Mouse (Mus musculus) WW6 (cell line): ENCODE measurements around the gene Utp4.
"Not testable (repeated sequence)": the region's sequence is repeated elsewhere in the genome, so short reads cannot be mapped to it uniquely, and the experiment has no call there.

Experiments used
- DNase-seq: peaks from one replicate; pipeline ENCODE4 v3.0.0-alpha.2; 2013; ENCODE audit warnings: low read depth, low spot score

The Utp4 gene

DNA sequence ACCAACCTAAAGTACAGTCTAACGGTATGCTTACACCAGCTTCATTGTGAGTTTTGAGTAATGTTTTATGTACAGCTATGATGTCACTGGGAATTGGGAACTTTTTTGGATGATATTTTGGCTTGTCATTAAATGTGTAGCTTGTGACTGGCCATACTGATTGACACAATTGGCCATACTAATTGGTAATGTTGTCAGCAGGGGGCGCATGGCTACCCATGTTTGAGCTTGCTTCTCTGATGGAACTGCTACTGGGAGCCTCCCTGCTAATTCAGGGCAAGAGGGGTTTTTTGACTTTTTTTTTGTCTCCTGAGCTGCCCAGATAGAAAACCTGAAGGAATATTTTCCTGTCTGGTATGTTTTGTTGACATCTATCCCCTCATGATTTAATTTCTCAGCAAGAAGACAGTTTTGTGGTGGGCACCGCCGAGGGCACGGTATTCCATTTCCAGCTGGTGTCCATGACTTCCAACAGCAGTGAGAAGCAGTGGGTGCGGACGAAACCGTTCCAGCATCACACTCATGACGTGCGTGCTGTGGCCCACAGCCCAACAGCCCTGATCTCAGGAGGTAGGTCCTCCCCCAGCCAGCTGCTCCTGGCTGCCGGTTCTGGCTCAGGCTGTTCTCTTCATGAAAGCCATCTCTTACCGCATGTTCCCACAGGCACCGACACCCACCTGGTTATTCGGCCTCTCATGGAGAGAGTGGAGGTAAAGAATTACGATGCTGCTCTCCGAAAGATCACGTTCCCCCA, 12.5 kb downstream of the Utp4 start:
- no peak for DNase-seq

DNA sequence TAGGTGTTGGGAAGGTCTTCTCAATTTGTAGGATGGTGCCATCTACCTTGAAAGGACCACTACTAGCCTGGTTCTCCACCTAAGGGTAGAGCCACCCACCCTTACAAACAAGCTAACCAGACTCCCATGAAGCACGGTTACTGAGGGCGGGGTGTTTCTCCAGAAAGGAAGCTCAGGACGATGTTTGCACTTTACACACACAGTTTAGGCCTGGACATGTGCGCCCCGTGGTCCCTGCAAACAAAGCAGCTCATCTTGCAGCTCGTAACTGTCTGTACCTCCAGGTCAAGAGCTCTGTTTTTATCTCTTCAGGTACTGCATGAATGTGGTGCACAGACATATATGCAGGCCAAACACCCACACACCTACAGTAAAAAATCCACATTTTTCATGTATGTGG, 13.2 kb downstream of the Utp4 start:
- DNase-seq, result no peak

DNA sequence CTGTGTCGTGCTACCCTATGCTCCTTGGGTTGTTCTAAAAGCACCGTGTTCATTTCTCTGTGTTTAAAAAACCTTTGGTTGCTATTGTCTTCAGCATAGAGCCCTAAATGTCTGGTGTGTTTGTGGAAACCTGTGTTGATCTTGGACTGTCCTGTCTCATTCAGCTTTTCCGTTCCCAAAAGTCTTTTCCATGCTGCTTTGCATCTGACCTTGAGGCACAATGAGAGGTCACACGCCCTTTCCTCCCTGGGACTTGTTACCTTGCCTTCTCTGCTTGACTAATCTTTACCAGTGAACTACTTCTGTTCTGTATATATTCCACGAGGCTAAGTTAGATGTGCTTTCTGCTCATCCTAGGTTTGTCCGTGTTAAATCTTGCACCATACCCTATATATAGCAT, 14.0 kb downstream of the Utp4 start:
- no peak for DNase-seq

DNA sequence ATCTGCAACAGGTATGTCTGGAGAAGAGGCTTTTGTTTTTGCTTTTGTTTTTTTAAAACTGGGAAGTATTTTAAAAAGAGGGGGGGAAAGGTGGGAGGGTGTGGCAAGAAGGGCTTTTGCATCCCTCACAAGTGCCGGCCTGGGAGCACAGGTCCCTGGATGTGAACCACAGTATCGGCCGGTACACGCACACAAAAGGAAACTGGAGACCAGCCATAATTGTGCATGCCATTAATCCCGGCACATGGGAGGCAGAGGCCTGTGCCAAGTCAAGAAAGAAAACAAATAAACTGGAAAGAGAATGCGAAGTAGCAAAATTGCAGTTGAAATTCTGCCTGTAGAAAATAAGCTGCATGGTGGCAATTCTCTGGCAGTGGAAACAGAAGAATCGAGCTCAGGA, 14.9 kb downstream of the Utp4 start:
- no peak for DNase-seq

DNA sequence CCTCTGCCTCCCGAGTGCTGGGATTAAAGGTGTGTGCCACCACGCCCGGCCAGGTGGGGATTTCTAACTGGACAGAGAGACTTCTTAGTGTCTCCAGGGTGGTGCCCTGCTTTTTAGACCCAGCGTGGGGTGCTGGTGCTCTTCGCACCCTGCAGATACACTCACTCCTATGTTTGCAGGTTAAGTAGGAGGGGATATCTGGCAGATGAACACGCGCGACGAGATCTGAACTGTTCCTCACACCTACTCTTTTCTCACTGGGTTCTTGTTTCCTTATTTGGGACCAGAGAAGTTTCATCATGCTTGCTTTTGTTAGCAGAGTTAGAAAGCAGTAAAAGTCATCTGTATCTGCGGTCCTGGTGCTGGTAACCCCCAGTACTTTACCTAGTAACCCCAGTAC, 20.2 kb downstream of the Utp4 start:
- no peak for DNase-seq

DNA sequence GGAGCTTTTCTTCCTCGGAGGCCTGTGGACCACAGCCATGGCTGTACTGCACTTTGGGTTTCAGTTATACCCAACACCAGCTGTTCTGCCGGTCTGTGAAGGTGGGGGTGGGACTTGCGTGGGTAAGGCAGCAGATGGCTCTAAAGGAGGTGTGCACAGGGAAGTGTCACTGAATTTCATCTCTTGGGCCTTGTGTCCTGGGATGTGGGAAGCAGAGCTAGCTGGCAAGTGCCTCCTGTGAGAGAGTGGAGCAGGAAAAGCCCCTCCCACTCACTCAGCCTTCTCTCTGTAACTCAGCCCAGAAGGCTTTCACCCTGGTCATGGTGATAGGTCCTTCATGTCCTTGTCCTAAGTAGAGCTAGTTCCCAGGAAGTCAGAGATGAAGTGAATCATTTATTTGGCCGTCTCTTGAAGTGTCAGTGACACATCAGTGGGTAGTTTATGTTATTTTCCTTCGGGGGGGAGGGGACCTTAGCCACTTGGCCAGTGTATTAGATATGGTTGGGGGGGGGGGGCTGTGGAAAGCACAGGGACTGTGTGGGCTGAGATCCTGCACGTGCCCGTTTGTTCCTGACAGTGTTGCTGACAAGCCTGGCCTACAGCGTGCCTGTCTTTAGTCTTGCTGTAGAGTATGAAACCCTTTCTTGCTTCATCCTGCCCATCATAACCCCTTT, 26.4 kb downstream of the Utp4 start:
- DNase-seq, result no peak

DNA sequence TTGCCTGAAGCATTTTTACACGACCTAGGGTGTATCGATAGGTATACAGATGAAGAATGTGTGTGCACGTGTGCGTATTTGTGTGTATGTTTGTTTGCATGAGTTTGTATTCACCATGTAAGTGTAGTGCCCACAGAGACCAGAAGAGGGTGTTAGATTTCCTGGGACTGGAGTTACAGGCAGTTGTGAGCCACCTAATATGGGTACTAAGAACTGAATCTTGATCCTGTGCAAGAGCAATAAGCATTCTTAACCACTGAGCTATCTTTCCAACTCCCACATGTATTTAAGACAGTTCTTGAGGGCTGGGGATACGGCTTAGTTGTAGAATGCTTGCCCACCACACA, 26.9 kb downstream of the Utp4 start:
- no peak for DNase-seq

DNA sequence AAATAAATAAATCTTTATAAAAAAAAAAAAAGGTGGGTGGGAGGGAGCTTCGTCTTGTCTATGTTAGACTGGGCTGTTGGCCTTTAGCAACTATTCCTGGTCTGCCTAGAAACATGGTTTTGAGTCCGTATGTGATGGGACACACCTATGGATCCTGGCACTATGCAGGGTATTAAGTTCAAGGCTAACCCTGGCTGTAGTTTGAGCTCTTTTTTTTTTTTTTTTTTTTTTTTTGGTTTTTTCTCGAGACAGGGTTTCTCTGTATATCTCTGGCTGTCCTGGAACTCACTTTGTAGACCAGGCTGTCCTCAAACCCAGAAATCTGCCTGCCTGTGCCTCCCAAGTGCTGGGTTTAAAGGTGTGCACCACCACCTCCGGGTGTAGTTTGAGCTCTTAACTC, 30.6 kb downstream of the Utp4 start:
- DNase-seq, result no peak

DNA sequence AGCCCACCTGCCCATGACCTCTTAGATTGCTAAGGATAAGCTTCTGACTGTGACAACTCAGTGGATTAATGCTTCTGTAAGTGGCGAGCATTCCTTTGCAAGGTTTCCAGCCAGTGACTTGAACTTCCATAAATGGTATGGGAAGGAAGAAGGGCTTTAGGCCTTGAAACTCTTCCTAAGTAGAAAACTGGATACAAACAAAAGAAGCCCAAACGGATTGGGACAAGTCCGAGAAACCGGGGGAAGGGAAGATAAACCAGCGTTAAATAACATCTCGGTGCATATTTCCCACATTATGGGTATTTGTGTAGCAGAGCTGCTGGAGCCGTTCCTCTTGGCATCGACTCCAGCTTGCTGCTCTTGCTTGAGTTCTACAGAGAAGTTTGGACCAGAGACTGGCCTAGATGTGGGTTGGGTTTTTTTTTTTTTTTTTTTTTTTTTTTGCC, 31.5 kb downstream of the Utp4 start:
- DNase-seq, result no peak

DNA sequence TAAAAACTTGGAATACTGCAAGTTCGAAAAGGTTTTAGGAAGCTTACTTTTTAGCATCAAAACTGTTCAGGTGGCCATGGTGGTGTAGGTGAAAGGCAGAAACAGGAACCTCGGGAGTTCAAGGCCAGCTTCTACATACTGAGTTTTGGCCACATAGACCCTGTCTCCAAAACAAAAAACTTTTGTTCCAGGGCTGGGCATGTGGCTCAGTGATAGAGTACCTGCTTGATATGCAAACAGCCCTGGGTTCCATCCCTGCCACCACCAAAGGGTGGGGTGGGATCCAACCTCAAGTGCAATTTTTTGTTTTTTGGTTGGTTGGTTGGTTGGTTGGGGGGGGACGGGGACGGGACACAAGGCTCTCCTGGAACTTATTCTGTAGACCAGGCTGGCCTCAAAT, 32.0 kb downstream of the Utp4 start:
- DNase-seq, result no peak

DNA sequence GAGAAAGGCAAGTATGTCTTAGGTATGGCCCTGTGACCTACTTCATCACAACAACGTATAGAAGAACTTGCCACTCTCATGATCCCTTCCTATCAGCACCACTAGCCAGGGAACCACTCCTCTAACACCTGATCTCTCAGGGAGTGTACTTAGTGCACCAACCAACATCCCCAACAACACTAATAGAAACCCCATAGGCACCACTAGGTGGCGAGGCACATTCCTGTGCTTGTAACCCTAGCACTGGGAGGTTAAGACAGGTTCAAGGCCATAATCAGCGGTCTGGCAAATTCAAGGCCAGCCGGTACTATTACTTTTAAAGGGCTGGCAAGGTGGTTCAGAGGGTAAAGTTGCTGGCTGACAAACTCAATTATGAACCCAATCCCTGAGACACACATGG, 33.8 kb downstream of the Utp4 start:
- no peak for DNase-seq

DNA sequence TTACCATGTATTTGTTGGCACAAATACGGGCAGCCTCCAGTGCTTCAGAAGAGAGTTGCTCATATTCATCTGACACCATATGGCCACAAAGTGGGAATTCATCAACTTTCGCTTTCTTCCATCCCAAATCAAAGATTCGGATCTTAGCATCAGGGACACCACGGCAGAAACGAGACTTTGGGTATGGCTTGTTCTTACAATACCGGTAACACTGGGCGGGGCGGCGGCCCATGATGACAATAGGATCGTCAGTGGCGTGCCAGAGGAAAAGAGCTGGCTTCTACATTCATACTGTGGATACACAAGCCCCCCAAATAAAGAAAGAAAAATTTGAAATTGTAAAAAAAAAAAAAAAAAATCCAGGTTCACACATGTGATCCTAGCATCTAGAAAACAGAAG, 34.7 kb downstream of the Utp4 start:
- not testable (repeated sequence) for DNase-seq

DNA sequence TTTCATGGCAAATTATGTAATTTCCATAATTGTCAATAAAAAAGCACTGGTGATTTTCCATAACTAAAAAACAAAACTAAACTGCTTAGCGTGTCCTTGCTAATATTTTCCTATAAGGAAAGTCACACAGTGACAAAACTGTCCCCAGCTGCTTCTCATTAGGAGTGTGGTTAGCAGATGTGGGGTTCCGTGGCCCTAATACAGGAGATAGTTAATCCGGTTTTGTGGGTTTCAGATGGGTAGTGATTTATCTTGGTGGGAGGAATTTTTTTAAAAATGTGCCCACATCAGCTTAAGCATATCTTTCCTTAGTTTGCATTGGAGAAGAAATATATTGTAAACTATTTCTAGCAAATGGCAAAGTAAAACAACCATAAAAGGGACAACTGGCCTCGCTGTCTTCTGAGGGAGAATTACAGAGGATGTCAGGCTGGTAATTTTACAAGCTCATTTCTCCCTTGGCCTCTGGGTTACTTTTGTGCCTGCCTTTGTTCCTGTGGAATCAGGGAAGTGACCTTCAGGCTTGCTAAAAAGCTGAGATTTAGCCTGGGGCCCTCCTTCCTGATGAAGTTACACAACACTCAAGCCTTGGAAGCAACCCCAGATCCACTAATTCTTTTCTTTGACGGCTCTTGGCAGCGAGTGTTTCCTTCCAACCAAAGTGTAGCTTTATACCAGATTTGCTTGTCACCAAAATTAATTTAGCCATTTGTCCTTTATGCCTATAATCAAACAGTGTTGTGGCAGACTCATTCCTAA, 35.9 kb downstream of the Utp4 start:
- DNase-seq, result no peak

DNA sequence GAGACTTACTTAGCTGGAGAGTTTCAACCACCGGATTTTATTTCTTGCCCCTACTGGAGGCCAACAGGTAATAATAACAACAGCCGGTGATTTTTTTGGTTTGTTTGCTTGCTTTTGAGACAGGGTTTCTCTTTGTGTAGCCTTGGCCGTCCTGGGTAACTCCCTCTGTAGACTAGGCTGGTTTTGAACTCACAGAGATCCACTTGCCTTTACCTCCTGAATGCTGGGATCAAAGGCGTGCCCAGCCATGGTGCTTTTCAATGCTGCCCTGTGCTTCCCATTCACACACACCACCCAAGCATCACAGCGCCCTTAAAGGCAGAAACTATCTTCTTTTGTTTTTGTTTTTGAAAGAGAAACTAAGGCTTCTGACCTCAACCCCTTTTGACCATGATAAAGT, 36.5 kb downstream of the Utp4 start:
- DNase-seq, result no peak

DNA sequence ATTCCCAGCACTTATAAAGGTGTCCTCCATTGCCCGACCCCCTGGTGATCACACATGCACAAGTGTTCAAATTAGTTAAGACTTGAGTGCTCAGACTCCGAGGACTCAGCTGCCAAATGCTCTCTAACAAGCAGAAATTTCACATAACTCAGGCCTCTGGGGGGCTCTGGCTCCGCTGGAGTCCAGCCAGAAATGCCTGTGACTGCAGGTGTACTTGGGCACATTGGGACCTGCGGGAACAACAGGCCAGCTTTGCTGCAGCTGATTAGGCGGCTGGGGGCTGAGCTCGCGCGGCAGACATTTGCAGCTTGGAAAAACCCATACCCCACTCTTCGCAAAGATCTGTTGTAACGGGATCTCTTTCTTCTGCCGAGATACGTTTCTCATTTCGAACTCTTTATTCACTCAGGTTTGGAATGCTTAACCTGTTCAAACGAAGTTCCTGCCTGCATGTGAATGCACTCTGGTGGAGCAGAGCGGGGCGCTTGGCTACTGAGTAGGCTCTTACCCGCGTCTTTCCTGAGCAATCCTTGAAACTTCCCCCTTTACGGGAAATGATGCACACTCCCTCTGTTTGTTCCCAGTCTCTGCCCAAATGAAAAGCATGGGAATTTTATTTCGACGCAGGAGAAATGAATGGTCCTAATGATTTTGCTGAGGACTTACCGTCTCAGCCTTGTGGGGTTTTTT, 39.1 kb downstream of the Utp4 start:
- DNase-seq, result no peak

DNA sequence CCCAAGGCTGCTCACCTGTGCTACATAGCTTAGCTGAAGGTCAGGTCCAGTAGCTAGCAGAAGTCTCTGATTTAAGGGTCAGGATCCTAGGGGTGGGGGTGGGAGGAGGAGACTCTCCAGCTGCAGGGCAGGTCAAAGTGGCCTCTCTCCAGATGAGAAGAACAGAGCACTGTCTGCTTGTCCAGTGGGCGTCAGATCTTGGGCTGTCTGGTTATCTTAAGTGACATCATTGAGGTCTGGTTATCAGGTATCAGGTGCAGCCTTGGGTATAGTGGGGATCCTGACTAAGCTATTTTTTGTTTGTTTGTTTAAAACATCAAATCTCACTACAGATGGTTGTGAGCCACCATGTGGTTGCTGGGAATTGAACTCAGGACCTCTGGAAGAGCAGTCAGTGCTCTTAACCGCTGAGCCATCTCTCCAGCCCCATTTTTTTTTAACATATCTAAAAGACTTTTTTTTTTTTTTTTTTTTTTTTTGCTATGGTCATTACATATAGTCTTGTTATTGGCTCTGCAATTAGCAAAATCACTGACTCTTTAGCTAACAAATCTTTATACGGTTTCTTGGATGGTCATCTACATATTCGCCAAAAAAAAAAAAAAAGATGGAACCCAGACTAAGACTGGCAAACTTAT, 40.2 kb downstream of the Utp4 start:
- DNase-seq, result no peak

DNA sequence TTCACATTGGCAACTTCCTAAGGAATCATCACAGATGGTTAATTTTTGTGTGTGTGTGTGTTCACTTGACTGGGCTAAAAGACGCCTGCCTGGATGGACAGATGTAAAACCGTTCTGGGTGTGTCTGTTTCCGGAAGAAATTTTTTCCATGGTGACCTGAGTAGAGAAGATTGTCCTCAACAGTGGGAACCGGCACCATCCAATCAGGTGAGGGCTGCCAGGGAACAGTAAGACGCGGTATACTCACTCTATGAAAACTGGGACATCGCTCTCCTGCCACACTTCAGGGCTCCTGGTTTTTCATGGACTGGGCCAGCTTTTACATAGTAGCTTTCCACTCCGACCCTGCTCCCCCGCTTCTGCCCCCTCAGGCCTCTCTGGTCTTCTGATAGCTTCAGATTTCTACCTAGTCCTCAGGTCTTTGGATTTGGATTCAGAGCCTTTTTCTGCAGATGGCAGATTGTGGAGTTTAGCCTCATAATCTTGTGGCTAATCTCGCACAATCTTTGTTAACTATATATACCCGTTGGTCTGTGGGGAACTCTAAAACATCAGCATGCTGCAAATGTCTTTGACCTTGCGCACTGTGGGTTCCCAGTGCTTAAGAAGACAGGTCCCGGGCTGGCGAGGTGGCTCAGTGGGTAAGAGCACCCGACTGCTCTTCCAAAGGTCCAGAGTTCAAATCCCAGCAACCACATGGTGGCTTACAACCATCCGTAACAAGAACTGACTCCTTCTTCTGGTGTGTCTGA, 41.0 kb downstream of the Utp4 start:
- no peak for DNase-seq

DNA sequence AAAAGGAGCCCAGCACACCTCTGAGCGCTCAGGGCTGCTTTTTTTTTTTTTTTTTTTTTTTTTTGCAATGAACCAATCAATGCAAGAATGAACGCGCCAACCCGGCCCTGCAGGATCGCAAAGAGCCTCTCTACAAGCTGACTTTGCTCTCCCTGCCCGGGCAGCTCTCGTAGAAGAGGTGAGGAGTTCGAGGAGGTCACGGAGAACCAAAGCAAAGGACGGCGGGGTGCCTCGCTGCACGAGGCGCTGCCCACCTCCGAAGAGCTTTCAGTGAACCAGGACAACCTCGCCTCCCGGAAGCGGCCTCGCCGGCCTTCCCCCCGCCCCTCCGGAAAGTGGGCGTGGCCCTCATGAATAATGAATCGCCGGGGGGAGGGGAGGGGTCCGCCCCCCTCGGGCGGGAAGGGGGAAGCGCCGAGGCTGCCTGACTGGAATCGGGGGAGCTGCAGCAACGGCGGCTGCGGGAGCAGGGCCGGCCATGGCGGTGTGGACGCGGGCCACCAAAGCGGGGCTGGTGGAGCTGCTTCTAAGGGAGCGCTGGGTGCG, 42.0 kb downstream of the Utp4 start, which contains the start of gene Sntb2:
TSS of gene Sntb2 (plus strand) at position 427 of the 546 bp plus-strand sequence.
- DNase-seq, result peak; percentile 95

DNA sequence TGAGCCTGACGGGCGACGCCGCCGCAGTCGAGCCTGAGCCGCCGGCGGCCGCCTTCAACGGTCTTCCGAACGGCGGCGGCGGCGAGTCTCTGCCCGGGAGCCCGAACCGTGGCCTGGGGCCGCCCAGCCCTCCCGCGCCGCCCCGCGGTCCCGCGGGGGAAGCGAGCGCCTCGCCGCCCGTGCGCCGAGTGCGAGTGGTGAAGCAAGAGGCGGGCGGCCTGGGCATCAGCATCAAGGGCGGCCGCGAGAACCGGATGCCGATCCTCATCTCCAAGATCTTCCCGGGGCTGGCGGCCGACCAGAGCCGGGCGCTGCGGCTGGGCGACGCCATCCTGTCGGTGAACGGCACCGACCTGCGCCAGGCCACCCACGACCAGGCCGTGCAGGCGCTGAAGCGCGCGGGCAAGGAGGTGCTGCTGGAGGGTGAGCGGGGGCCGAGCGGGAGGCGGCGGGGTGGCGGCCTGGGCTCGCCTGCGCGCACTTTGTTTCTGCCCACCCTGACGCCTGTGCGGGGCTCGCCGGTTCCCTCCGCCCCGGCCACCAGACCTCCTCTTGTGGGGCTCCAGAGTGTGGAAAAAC, 42.6 kb downstream of the Utp4 start:
- DNase-seq, result no peak

DNA sequence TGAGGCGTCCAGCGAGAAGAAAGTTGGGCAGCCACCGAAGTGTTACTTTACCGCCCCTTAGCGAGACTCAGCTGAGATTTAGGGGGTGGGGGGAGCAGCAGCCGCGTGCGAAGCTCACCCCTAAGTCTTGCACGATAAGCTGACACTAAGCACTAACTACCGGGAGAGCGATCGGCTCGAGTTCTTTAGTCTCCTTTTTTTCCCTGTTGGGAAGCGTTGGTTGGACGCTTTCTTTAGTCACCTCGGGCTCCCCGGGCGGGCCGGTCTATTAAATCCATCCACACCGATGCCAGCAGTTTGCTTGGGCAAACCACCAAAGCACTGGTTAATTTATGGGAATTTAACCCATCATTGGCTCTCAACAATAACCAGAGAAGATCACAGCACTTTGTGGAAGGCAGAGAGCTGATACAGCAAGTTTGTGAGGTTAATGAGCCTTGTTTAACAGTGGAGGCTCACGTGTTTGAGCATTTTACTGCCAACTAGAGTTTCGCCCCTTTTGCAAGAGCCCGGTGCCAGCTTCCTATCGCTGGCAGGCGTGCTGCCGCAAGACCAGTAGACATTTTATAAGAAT, 43.1 kb downstream of the Utp4 start:
- DNase-seq, result no peak
